Mouse (Mus musculus) midbrain, embryonic 15.5 days (tissue): ENCODE measurements around the gene Noto. TPM values are rescaled to one million over a fixed set of nuclear protein-coding genes. Genes with fewer than 3 reads are reported as not detected.

Experiments used
- ATAC-seq: fragments of 200-750 bp; cut with Nextera tagmentation; replicated peaks from 2 replicates; pipeline ENCODE4 v1.8.0; 2017; ENCODE audit warnings: moderate TSS enrichment
- H3K27ac ChIP-seq: fragments of 300-500 bp; sonication (generic); 2 replicates; pipeline ENCODE4 v1.5.1; 2015; ENCODE audit warnings: mild to moderate bottlenecking, inconsistent platforms
- H3K27me3 ChIP-seq: fragments of 300-500 bp; sonication (generic); replicated peaks from 2 replicates; pipeline ENCODE4 v1.6.1; 2015; ENCODE audit warnings: inconsistent platforms
- H3K36me3 ChIP-seq: fragments of 300-500 bp; sonication (generic); replicated peaks from 2 replicates; pipeline ENCODE4 v1.6.1; 2015; ENCODE audit warnings: inconsistent platforms
- H3K4me1 ChIP-seq: fragments of 300-500 bp; sonication (generic); 2 replicates; pipeline ENCODE4 v1.6.1; 2015; ENCODE audit warnings: inconsistent platforms
- H3K4me2 ChIP-seq: fragments of 300-500 bp; sonication (generic); 2 replicates; pipeline ENCODE4 v1.6.1; 2015; ENCODE audit warnings: inconsistent platforms, mild to moderate bottlenecking, moderate library complexity
- H3K4me3 ChIP-seq: fragments of 300-500 bp; sonication (generic); 2 replicates; pipeline ENCODE4 v1.5.1; 2015; ENCODE audit warnings: mild to moderate bottlenecking, inconsistent platforms
- H3K9ac ChIP-seq: fragments of 300-500 bp; sonication (generic); 2 replicates; pipeline ENCODE4 v1.6.1; 2015; ENCODE audit warnings: mild to moderate bottlenecking, inconsistent platforms
- H3K9me3 ChIP-seq: fragments of 300-500 bp; sonication (generic); 2 replicates; pipeline ENCODE4 v1.6.1; 2016; ENCODE audit warnings: inconsistent platforms
- WGBS: fragments of 180-500 bp; shearing (Covaris S2); methylation state at CpG from one replicate; pipeline ENCODE4 v1.1.7; 2015; ENCODE audit warnings: mixed read lengths; 5-methylcytosine and 5-hydroxymethylcytosine counted together
- polyA plus RNA-seq: library from polyadenylated mRNA; unstranded; fragments of >200 nt; fragmentation: Nextera tagmentation; extraction: Ambion mirVana; gene quantifications from 2 replicates; pipeline ENCODE4 v1.2.1, GENCODE M21; 2015

Noto gene
- polyA plus RNA-seq, 1 experiment from 2014 or later, result not detected

DNA sequence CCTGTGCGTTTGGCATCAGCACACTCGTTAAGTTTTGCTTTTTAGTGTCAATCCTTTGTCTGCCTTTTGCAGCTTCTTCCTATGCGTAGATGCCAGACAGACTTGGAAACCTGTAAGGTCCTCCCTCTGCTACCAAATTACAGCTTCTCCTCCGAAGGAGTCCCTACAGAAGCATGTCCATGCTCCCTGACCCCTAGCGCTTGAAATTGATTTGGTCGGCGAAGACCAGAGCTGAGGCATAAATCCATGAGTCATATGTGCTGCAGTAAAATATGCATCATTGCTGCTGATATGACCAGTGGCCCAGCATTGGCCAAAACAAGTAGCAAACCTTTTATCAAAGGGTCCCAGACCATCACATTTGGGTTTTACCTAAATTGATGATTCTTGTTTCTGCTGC is 29.1 kb downstream of the Noto start:
- WGBS, result 10% methylated on average over 7 of the region's 7 CpGs
- Histone ChIP-seq H3K9me3 (no peaks in the 10 kb centered on the region), H3K4me3 (peak overlapping the region; percentile 78), H3K4me1 (peaks cover 47% of the 10 kb centered on the region), H3K9ac (peak overlapping the region; percentile 78), H3K27ac (peak overlapping the region; percentile 88), H3K36me3 (no peaks in the 10 kb centered on the region), H3K27me3 (no peaks in the 10 kb centered on the region), H3K4me2 (peak overlapping the region; percentile 89)
- ATAC-seq, result no peak

- no peaks in the 10 kb centered on the region for H3K9me3 ChIP-seq
- H3K9ac ChIP-seq, result no peak overlapping the region
- H3K4me2 ChIP-seq, result no peak overlapping the region
- H3K36me3 ChIP-seq, result peaks cover 51% of the 10 kb centered on the region
- 93% methylated on average over 2 of the region's 2 CpGs for WGBS
- ATAC-seq, result no peak
- peaks cover 19% of the 10 kb centered on the region for H3K4me1 ChIP-seq
- no peak overlapping the region for H3K4me3 ChIP-seq
- H3K27ac ChIP-seq, result no peak overlapping the region
- no peaks in the 10 kb centered on the region for H3K27me3 ChIP-seq
These were observed 35.9 kb downstream of the Noto start for GRCm38 (mm10) chr6:85459621-85460020.

GRCm38 (mm10) chr6:85465381-85465780 is 41.7 kb downstream of the Noto start:
- H3K4me1 ChIP-seq, result no peaks in the 10 kb centered on the region
- no peaks in the 10 kb centered on the region for H3K9me3 ChIP-seq
- no peaks in the 10 kb centered on the region for H3K27me3 ChIP-seq
- no peak for ATAC-seq
- no peak overlapping the region for H3K27ac ChIP-seq
- peaks cover 73% of the 10 kb centered on the region for H3K36me3 ChIP-seq
- H3K4me3 ChIP-seq, result no peak overlapping the region
- no peak overlapping the region for H3K4me2 ChIP-seq
- no peak overlapping the region for H3K9ac ChIP-seq

- Histone ChIP-seq H3K27ac (no peak overlapping the region), H3K9ac (no peak overlapping the region), H3K4me3 (no peak overlapping the region), H3K4me2 (no peak overlapping the region), H3K36me3 (peaks cover 39% of the 10 kb centered on the region), H3K4me1 (no peaks in the 10 kb centered on the region), H3K27me3 (no peaks in the 10 kb centered on the region), H3K9me3 (no peaks in the 10 kb centered on the region)
- 77% methylated on average over 5 of the region's 5 CpGs for WGBS
- no peak for ATAC-seq
These were observed 46.2 kb downstream of the Noto start for GRCm38 (mm10) chr6:85469660-85470430.

DNA sequence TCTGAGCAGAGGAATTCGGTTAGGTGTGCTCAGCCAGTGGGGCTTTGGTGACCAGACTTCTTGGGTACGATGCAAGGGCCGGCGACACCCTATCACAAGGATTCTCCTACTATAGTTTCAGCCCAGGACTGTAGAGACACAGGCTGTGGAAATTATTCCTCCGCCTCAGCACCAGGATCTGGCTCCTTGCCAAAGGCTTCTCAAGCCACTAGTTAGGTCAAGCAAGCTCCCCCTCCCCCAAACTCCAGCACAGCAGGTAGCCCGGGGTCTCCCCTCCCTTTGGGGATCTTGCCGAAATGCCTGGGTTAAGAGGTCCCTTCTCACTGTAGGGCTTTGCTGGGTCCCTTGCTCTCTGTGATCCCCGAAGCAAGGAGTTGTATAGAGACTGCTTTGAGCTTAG is 48.3 kb downstream of the Noto start:
- Histone ChIP-seq H3K9me3 (no peaks in the 10 kb centered on the region), H3K4me3 (no peak overlapping the region), H3K9ac (no peak overlapping the region), H3K27ac (no peak overlapping the region), H3K27me3 (no peaks in the 10 kb centered on the region), H3K36me3 (peaks cover 24% of the 10 kb centered on the region), H3K4me2 (no peak overlapping the region), H3K4me1 (no peaks in the 10 kb centered on the region)
- WGBS, result 63% methylated on average over 8 of the region's 8 CpGs
- ATAC-seq, result no peak

GRCm38 (mm10) chr6:85472542-85472941 is 48.9 kb downstream of the Noto start:
- Histone ChIP-seq H3K4me1 (no peaks in the 10 kb centered on the region), H3K9ac (no peak overlapping the region), H3K27ac (no peak overlapping the region), H3K9me3 (no peaks in the 10 kb centered on the region), H3K4me3 (no peak overlapping the region), H3K4me2 (no peak overlapping the region), H3K27me3 (no peaks in the 10 kb centered on the region), H3K36me3 (peaks cover 18% of the 10 kb centered on the region)
- 61% methylated on average over 5 of the region's 5 CpGs for WGBS
- ATAC-seq, result no peak

- whole genome bisulfite sequencing, result 90% methylated on average over 3 of the region's 3 CpGs
- Histone ChIP-seq H3K27ac (no peak overlapping the region), H3K4me3 (no peak overlapping the region), H3K9ac (no peak overlapping the region), H3K27me3 (no peaks in the 10 kb centered on the region), H3K4me1 (no peaks in the 10 kb centered on the region), H3K36me3 (0 out of 2 replicates have a peak, but pooled peaks cover 8% of the 10 kb centered on the region), H3K4me2 (no peak overlapping the region), H3K9me3 (no peaks in the 10 kb centered on the region)
- ATAC-seq, result no peak
These were observed 51.9 kb downstream of the Noto start for GRCm38 (mm10) chr6:85475581-85475980.

DNA sequence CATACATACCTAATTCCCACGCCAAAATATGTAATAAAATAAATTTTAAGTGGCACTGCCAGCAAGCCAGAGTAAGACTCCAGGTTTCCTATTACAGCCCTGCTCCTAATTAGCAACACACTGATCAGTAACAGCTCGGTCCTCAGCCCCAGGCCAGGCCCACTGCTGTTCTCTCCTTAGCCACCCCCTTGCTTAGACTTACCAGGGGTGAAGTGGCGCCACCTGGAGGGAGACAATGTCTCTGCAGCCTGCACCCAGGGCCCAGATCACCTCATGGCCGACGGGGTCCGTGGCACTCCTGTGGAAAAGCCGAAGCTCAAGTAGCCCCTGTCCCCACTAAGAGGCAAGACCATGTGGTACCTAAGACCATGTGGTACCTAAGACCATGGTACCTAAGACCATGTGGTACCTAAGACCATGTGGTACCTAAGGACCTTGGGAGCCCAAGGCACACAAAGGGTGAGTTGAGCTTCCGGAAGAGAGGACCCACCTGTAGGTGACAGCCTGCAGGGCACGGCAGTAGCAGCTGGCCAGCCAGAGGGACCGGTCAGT is 53.8 kb downstream of the Noto start:
- H3K9me3 ChIP-seq, result no peaks in the 10 kb centered on the region
- 0 out of 2 replicates have a peak, but pooled peaks cover 8% of the 10 kb centered on the region for H3K36me3 ChIP-seq
- ATAC-seq, result peak; percentile 35; the same call in 1 of the 2 replicates
- no peaks in the 10 kb centered on the region for H3K27me3 ChIP-seq
- no peak overlapping the region for H3K27ac ChIP-seq
- 46% methylated on average over 10 of the region's 10 CpGs for WGBS
- no peak overlapping the region for H3K4me3 ChIP-seq
- H3K4me2 ChIP-seq, result no peak overlapping the region
- H3K9ac ChIP-seq, result no peak overlapping the region
- no peaks in the 10 kb centered on the region for H3K4me1 ChIP-seq

- 58% methylated on average over 14 of the region's 14 CpGs for whole genome bisulfite sequencing
- Histone ChIP-seq H3K9ac (no peak overlapping the region), H3K27me3 (no peaks in the 10 kb centered on the region), H3K4me2 (no peak overlapping the region), H3K9me3 (no peaks in the 10 kb centered on the region), H3K36me3 (0 out of 2 replicates have a peak, but pooled peaks cover 5% of the 10 kb centered on the region), H3K4me1 (no peaks in the 10 kb centered on the region), H3K4me3 (no peak overlapping the region), H3K27ac (no peak overlapping the region)
- no peak for ATAC-seq
These were observed 54.7 kb downstream of the Noto start for GRCm38 (mm10) chr6:85478416-85478815.

Other genes starting within 250 kb of the Noto start
- 1.4 and 3.2 TPM in 2 replicates for gene Emx1, start 236.4 kb upstream of the Noto start, polyA plus RNA-seq
- gene Sfxn5, start 90.5 kb upstream of the Noto start, polyA plus RNA-seq, result 26.0 and 29.5 TPM in 2 replicates
- gene Rab11fip5, start 49.3 kb upstream of the Noto start, polyA plus RNA-seq, result 22.1 and 23.4 TPM in 2 replicates
- 67.6 and 73.2 TPM in 2 replicates for gene Smyd5, start 8.1 kb downstream of the Noto start, polyA plus RNA-seq
- 586 and 601 TPM in 2 replicates for gene Cct7, start 27.6 kb downstream of the Noto start, polyA plus RNA-seq
- gene Pradc1, start 28.1 kb downstream of the Noto start, polyA plus RNA-seq, result 18.5 and 22.6 TPM in 2 replicates
- 11.4 and 11.5 TPM in 2 replicates for gene Fbxo41, start 79.1 kb downstream of the Noto start, polyA plus RNA-seq
- not detected in 2 replicates for gene Egr4, start 89.7 kb downstream of the Noto start, polyA plus RNA-seq
- gene Alms1, start 163.6 kb downstream of the Noto start, polyA plus RNA-seq, result 5.2 and 5.9 TPM in 2 replicates